Mouse (Mus musculus) gastrocnemius, adult 18-20 months (tissue): ENCODE measurements around the gene Hoxa10. TPM values are rescaled to one million over a fixed set of nuclear protein-coding genes. Genes with fewer than 3 reads are reported as not detected.

ENCODE experiments used
- DNase-seq: peaks from one replicate; pipeline ENCODE4 v3.0.0; 2021; ENCODE audit warnings: low spot score
- long read RNA-seq, 2 experiments: library from polyadenylated mRNA; stranded (forward); transcript quantifications; one replicate each; pipeline ENCODE4 v2.0.0; 2021
- total RNA-seq, 2 experiments: library from RNA; stranded (reverse); gene quantifications; 2 replicates each; pipeline ENCODE4 v1.2.3; 2021

Gene Hoxa10
- 10 to 100 TPM; 13.7 to 15.0 TPM for total RNA-seq
- long read RNA-seq, experiment 1, transcript Hoxa10-202 (2 exons, 2,565 nt), result major isoform, 11 of 25 reads
- long read RNA-seq, experiment 1, transcript Hoxa10-201 (2 exons, 1,436 nt), result minor isoform, 8 of 25 reads
- long read RNA-seq, experiment 1, partial matches to known transcripts, result 0 of 25 reads
- long read RNA-seq, experiment 1, other reads (novel, unspliced or antisense), result 6 of 25 reads
- long read RNA-seq, experiment 2, transcript Hoxa10-201 (2 exons, 1,436 nt), result major isoform, 8 of 22 reads
- long read RNA-seq, experiment 2, partial matches to known transcripts, result 0 of 22 reads
- long read RNA-seq, experiment 2, other reads (novel, unspliced or antisense), result 9 of 22 reads

- peak; percentile 91 for DNase-seq
Measured at GRCm38 (mm10) chr6:52240389-52241000, at the start of gene Hoxa10. TSS of gene Hoxa10 (minus strand) at chr6:52240854.

- DNase-seq, result no peak
Measured at GRCm38 (mm10) chr6:52290186-52290585, 49.5 kb upstream of the Hoxa10 start.

- DNase-seq, result no peak
Measured at GRCm38 (mm10) chr6:52283896-52284295, 43.2 kb upstream of the Hoxa10 start.

- DNase-seq, result no peak
Measured at GRCm38 (mm10) chr6:52281084-52281483, 40.4 kb upstream of the Hoxa10 start.

- DNase-seq, result no peak
Measured at GRCm38 (mm10) chr6:52276920-52277319, 36.3 kb upstream of the Hoxa10 start.

GRCm38 (mm10) chr6:52276382-52276781, 35.7 kb upstream of the Hoxa10 start:
- DNase-seq, result no peak

- DNase-seq, result no peak
Measured at GRCm38 (mm10) chr6:52275563-52276280, 35.1 kb upstream of the Hoxa10 start.

- DNase-seq, result no peak
Measured at GRCm38 (mm10) chr6:52274576-52274975, 33.9 kb upstream of the Hoxa10 start.

GRCm38 (mm10) chr6:52273656-52274280, 33.1 kb upstream of the Hoxa10 start:
- DNase-seq, result no peak

- DNase-seq, result no peak
Measured at GRCm38 (mm10) chr6:52272766-52273655, 32.4 kb upstream of the Hoxa10 start.

GRCm38 (mm10) chr6:52270494-52271480, 30.1 kb upstream of the Hoxa10 start:
- DNase-seq, result peak; percentile 71

- no peak for DNase-seq
Measured at GRCm38 (mm10) chr6:52268756-52269155, 28.1 kb upstream of the Hoxa10 start.

- DNase-seq, result no peak
Measured at GRCm38 (mm10) chr6:52268341-52268740, 27.7 kb upstream of the Hoxa10 start.

GRCm38 (mm10) chr6:52267691-52268090, 27.0 kb upstream of the Hoxa10 start:
- DNase-seq, result no peak

GRCm38 (mm10) chr6:52267221-52267620, 26.6 kb upstream of the Hoxa10 start:
- no peak for DNase-seq

GRCm38 (mm10) chr6:52266666-52266985, 26.0 kb upstream of the Hoxa10 start:
- no peak for DNase-seq

- DNase-seq, result no peak
Measured at GRCm38 (mm10) chr6:52265913-52266665, 25.4 kb upstream of the Hoxa10 start.

- no peak for DNase-seq
Measured at GRCm38 (mm10) chr6:52265306-52265912, 24.8 kb upstream of the Hoxa10 start.
